Mouse (Mus musculus) urinary bladder, postnatal 25 days (tissue): ENCODE measurements around the gene Pex13.
"Not testable (repeated sequence)": the region's sequence is repeated elsewhere in the genome, so short reads cannot be mapped to it uniquely, and the experiment has no call there.

Experiments
- DNase-seq: peaks from one replicate; pipeline ENCODE4 v3.0.0; 2022; ENCODE audit warnings: low spot score

Gene Pex13

DNA sequence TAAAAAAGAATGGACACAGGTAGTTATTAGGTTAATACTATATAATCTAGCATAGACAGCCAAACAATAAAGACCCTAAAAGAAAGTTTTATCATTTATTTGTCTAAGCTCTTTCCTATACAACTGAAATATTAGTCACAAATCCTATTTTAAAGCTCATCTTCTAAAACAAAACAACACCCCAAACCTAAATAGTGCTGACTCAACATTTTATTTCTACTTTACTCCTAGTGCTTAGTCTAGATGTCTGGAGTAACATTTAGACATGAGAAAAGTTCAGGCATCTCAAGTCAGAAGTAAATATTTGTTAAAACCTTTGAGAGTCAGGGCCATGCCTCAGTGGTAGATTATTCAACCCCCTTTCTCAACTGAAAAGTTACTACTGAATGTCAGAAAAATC, 18.3 kb downstream of the Pex13 start:
- DNase-seq, result no peak

DNA sequence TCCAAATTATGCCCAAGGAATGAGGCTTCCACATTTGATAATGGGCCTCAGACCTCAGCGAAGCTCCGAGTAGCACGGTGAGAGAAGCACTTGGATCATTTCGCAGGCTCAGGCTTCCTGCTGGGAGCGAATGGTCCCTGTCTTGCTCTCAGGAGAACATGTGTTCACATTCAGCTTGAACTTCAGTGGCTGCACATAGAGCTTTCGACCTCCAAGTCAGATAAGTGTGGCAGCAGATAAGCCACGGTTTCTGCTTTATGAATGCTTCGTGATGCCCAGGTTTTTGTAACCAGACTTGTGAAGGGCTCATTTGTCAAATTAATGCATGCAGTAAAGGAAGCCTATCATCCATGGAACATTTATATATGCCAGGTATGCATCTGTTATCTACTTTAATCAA, 31.2 kb downstream of the Pex13 start:
- DNase-seq, result no peak

DNA sequence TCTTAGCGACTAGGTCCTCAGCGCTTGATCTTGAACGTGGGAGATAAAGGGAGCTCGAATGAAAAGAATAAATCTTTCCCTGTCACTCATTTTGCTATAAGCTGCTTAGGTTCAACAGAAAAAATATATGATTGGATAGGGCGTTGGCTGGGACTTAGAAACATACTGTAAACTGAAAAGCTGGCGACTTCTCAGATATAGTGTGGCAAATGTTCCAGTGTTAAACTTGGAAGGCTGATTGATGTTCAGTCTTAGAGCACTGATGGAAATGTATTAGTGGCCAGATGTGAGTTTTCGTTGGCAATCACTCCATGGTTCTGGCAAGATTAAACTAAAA, 31.9 kb downstream of the Pex13 start:
- no peak for DNase-seq

DNA sequence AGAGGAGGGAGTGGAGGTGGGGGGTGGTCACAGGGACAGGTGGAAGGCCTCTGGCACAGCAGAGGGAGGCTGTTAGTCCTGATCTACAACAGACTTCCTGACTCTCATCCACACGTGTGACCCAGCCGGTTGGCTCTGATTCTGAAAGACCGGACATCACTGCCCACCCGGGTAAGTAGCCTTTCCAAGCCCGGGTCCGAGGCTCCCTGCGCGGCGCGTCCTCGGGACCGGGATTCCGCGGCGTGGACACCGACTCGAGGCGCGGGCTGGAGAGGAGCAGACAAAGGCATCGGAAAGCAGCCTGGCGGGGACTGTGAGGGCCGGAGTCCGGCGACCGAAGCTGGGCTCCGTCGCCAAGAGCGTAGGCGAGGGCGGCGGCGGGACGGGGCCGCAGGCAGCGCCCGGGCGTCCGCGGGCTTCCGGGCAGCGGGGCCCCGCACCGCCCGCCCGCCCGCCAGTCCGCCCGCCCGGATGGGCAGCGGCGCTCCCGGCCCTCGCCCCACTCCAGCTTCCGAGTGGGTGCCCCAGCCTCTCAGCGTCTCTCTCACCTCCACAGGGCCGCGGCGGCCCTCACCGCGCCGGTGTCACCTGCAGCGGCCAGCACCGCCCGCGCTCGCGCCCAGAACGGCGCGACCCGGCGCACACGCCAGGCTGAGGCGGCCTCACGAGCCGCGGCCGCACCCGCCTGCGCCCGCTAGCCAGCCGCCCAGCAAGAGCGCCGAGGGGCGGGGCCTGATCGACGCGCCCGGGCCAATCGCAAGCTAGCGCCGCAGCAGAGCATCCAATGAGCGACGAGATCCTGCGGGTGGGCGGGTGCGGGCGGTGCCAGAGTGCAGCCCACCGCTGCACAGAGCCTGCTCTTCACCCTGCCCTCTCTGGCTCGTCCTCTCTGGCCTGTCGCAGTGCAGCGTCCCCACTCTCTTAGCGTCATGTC, 32.5 kb downstream of the Pex13 start, which contains the start of gene 0610010F05Rik:
TSS of gene 0610010F05Rik (minus strand) at position 695 of the 934 bp plus-strand sequence.
- peak; percentile 65 for DNase-seq

DNA sequence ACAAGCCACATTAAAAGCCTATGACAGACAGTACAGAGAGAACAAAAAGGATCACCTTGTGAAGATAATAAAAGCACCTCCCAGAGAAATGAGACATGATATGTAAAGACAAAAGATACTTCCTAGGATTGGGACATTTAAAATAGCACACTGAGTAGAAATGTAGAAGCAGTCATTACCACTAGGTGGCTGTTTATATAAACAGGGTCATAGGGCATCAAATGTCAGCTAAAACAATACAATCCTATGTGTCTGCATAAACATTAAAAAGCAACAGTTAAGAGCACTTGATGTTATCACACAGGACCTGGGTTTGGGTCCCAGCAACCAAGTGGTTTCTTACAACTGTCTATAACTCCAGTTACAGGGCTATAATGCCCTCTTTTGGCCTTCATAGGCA, 35.1 kb downstream of the Pex13 start:
- DNase-seq, result no peak

DNA sequence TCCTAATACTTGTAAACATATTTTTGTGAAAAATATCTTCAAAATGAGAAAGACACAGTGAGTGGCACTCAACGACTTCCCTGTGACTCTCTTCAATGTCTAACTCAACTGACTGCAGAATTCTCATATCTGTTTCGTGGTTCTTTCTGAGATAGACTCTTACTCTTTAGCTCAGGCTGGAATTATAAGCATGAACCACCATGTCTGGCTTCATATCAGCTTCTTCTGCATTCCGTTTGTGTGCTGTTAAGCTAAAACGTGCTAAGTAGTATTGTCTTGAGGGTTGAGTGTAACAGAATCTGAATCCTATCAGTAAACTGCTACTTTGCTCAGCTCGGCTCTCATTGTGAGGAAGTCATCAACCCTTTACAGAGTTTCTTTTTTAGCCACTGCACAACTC, 46.8 kb downstream of the Pex13 start:
- DNase-seq, result no peak

DNA sequence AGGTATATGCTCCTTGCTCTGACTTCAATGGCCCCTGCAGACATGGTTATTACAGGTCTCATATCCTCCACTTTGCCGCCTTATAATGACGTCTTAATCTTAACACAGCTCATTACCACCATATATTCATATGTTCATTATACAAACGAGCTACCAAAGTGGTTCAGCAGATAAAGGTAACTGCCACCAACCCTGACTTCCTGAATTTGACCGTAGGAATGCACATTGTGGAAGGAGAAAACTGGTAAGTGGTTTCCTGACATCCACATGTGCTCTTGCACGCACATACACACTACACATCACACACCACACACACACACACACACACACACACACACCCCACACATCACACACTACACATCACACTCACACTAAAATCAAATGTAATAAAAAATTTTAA, 51.2 kb downstream of the Pex13 start:
- no peak for DNase-seq

DNA sequence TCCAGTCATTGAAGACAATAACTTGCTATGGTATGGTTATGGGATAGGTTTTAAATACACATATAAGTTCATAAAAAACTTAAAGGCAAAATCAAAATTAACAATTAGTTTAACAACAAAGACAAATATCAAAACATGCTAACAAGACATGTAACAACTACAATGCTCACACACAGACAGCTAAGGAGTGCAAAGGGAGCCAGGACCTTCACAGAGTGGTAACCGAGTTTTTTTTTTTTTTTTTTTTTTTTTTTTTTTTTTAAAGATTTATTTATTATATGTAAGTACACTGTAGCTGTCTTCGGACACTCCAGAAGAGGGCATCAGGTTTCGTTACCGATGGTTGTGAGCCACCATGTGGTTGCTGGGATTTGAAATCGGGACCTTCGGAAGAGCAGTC, 58.5 kb downstream of the Pex13 start:
- DNase-seq, result not testable (repeated sequence)
